Mouse (Mus musculus): Measurements from ENCODE around the gene Rbmx. TPM values are rescaled to one million over a fixed set of nuclear protein-coding genes. Genes with fewer than 3 reads are reported as not detected.

Rbmx gene
- polyA plus RNA-seq (2016; fragmentation: Nextera tagmentation; extraction: Ambion mirVana), result 87.5 and 93.0 TPM in 2 replicates

DNA sequence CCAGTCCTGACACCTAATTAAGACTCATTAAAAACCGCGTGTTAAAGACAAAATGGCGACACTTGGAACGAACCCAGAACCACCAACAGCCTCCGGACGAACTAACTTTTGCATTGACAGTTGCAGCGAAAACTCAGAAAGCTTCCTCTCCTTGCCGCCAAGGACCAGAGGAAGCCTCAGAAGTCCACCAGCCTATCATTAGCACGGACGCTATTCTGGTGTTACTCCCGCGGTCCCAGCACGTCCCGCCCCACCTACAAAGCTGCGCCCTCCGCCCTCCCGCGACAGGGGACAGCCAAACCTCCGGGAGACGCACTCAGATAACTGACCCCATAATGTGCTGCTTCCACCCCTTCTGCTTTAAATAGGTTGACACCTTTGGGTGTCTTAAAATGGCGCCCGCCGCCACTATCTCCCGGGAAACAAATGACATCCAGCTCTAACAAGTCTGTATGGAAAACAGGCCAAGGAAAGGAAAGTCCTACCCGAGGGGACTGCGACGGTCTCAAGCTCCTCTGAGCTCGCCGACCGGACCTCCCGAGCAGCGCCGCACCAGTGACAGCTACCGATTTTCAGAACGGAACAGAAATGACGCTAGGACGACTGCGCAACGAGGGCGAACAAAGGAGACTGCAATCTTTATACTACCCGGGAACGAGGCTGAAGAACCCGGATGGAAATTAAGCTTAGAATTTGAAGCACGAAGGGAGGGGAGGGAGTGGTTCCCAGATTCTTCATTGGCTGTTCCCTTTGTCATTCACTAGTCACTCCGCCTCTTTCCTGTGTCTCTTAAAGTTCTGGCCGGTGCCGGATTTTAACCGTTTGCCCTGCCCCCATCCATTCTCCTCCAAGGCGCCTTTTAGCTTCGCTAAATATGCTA lies at the start of gene Rbmx:
Gene Rbmx, minus strand, starts transcription at position 670 of the 880 bp plus-strand sequence.
- Histone ChIP-seq H3K27me3 (replicated peaks) (no peaks in the 10 kb centered on the region), H3K4me3 (peak within 1 kb of the TSS; percentile 63), H3K27ac (ENCODE audit: poor library complexity, severe bottlenecking) (peak within 1 kb of the TSS; percentile 96), H3K36me3 (peaks cover 17% of the 10 kb centered on the region), H3K9ac (peak within 1 kb of the TSS; percentile 80), H3K9me3 (replicated peaks) (no peaks in the 10 kb centered on the region), H3K4me2 (peak within 1 kb of the TSS; percentile 50), H3K4me1 (replicated peaks) (no peaks in the 10 kb centered on the region)
- 13% methylated on average over 50 of the region's 50 CpGs for WGBS
- ATAC-seq (ENCODE audit: insufficient number of reproducible peaks, low FRiP score), result peak; percentile 93

GRCm38 (mm10) chrX:57433897-57434296 lies 41.1 kb upstream of the Rbmx start:
- 80% methylated on average over 2 of the region's 2 CpGs for WGBS
- H3K4me1 ChIP-seq (replicated peaks), result no peaks in the 10 kb centered on the region
- no peaks in the 10 kb centered on the region; the same call in 1 of the 2 replicates for H3K27me3 ChIP-seq (replicated peaks)
- H3K4me2 ChIP-seq, result no peak overlapping the region
- no peak for ATAC-seq (ENCODE audit: insufficient number of reproducible peaks, low FRiP score)
- H3K4me3 ChIP-seq, result no peak overlapping the region
- no peak overlapping the region for H3K27ac ChIP-seq (ENCODE audit: poor library complexity, severe bottlenecking)
- H3K9me3 ChIP-seq (replicated peaks), result no peaks in the 10 kb centered on the region
- H3K36me3 ChIP-seq, result no peaks in the 10 kb centered on the region
- H3K9ac ChIP-seq, result no peak overlapping the region

- 8% methylated on average over 2 of the region's 2 CpGs for WGBS
- Histone ChIP-seq H3K4me2 (no peak overlapping the region), H3K27ac (ENCODE audit: poor library complexity, severe bottlenecking) (no peak overlapping the region), H3K9me3 (replicated peaks) (no peaks in the 10 kb centered on the region), H3K4me1 (replicated peaks) (no peaks in the 10 kb centered on the region), H3K4me3 (no peak overlapping the region), H3K27me3 (replicated peaks) (no peaks in the 10 kb centered on the region), H3K9ac (no peak overlapping the region), H3K36me3 (no peaks in the 10 kb centered on the region)
- no peak for ATAC-seq (ENCODE audit: insufficient number of reproducible peaks, low FRiP score)
Observed at GRCm38 (mm10) chrX:57431610-57432009, 38.8 kb upstream of the Rbmx start.

GRCm38 (mm10) chrX:57408769-57409168 lies 15.9 kb upstream of the Rbmx start, which contains the start of gene Gm364:
TSS of gene Gm364 (plus strand) at chrX:57409154.
- Histone ChIP-seq H3K4me3 (no peak within 1 kb of the TSS), H3K9ac (no peak within 1 kb of the TSS), H3K9me3 (replicated peaks) (no peaks in the 10 kb centered on the region), H3K4me2 (no peak within 1 kb of the TSS), H3K36me3 (no peaks in the 10 kb centered on the region), H3K27ac (ENCODE audit: poor library complexity, severe bottlenecking) (no peak within 1 kb of the TSS), H3K27me3 (replicated peaks) (no peaks in the 10 kb centered on the region), H3K4me1 (replicated peaks) (no peaks in the 10 kb centered on the region)
- WGBS, result 87% methylated on average over 12 of the region's 12 CpGs
- no peak for ATAC-seq (ENCODE audit: insufficient number of reproducible peaks, low FRiP score)

- Histone ChIP-seq H3K9me3 (replicated peaks) (no peaks in the 10 kb centered on the region), H3K9ac (no peak overlapping the region), H3K4me3 (no peak overlapping the region), H3K36me3 (no peaks in the 10 kb centered on the region), H3K27ac (ENCODE audit: poor library complexity, severe bottlenecking) (no peak overlapping the region), H3K4me1 (replicated peaks) (no peaks in the 10 kb centered on the region), H3K4me2 (no peak overlapping the region), H3K27me3 (replicated peaks) (no peaks in the 10 kb centered on the region)
- no peak for ATAC-seq (ENCODE audit: insufficient number of reproducible peaks, low FRiP score)
Observed at GRCm38 (mm10) chrX:57403651-57404050, 10.8 kb upstream of the Rbmx start.

DNA sequence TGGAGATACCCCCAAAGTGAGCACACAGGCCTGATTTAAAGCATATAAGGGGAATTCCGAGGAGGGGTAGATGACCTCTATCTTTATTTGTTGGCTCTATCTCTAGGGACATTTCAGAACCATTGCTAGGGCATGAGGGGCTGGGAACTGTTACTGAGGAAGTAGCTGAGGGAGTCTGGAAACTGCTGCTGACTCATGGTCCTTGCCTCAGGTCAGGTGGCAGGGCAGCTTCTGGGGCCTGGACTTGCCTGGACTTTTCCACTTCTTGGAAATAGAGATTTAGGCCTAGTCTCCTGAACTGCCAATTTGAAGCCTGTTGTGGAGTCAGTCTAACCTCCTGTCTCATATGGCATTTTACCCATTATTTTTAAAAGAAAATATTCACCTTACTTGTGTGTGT lies 8.6 kb upstream of the Rbmx start:
- Histone ChIP-seq H3K4me3 (no peak overlapping the region), H3K9ac (no peak overlapping the region), H3K4me1 (replicated peaks) (no peaks in the 10 kb centered on the region), H3K9me3 (replicated peaks) (no peaks in the 10 kb centered on the region), H3K27me3 (replicated peaks) (no peaks in the 10 kb centered on the region), H3K27ac (ENCODE audit: poor library complexity, severe bottlenecking) (no peak overlapping the region), H3K36me3 (no peaks in the 10 kb centered on the region), H3K4me2 (no peak overlapping the region)
- 68% methylated on average over 1 of the region's 1 CpGs for WGBS
- no peak for ATAC-seq (ENCODE audit: insufficient number of reproducible peaks, low FRiP score)

- no peak for ATAC-seq (ENCODE audit: insufficient number of reproducible peaks, low FRiP score)
- WGBS, result 25% methylated on average over 7 of the region's 7 CpGs
- no peaks in the 10 kb centered on the region for H3K9me3 ChIP-seq (replicated peaks)
- no peaks in the 10 kb centered on the region for H3K27me3 ChIP-seq (replicated peaks)
- no peak overlapping the region for H3K9ac ChIP-seq
- H3K4me2 ChIP-seq, result peak overlapping the region; percentile 49
- H3K27ac ChIP-seq (ENCODE audit: poor library complexity, severe bottlenecking), result no peak overlapping the region
- H3K36me3 ChIP-seq, result peaks cover 17% of the 10 kb centered on the region
- no peaks in the 10 kb centered on the region for H3K4me1 ChIP-seq (replicated peaks)
- no peak overlapping the region for H3K4me3 ChIP-seq
Observed at GRCm38 (mm10) chrX:57393412-57393811, 576 bp upstream of the Rbmx start.

GRCm38 (mm10) chrX:57380915-57381314 lies 11.9 kb downstream of the Rbmx start:
- H3K36me3 ChIP-seq, result peaks cover 54% of the 10 kb centered on the region
- no peaks in the 10 kb centered on the region for H3K27me3 ChIP-seq (replicated peaks)
- H3K4me2 ChIP-seq, result no peak overlapping the region
- 73% methylated on average over 5 of the region's 5 CpGs for WGBS
- H3K9me3 ChIP-seq (replicated peaks), result no peaks in the 10 kb centered on the region
- no peak overlapping the region for H3K4me3 ChIP-seq
- no peaks in the 10 kb centered on the region for H3K4me1 ChIP-seq (replicated peaks)
- H3K9ac ChIP-seq, result no peak overlapping the region
- H3K27ac ChIP-seq (ENCODE audit: poor library complexity, severe bottlenecking), result no peak overlapping the region
- ATAC-seq (ENCODE audit: insufficient number of reproducible peaks, low FRiP score), result no peak

DNA sequence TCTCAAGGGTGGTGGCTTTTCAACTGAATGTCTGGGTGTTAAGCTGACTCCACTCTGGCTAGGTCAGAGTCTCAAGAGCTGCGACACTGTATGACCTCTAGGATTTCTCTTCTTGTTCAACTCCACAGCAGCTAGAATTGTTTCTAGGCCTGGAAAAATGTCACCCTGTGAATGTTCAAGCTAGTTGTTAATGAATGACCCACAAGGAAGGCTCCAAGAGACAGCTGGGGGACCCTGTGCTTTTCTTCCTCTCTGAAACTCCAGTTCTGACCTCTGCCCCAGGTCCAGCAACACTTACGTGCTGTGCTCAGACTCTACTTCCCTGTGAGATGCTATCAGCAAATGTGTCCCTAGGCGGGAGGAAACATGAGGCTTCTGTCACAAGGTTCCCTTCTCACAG lies 14.3 kb downstream of the Rbmx start:
- Histone ChIP-seq H3K4me3 (no peak overlapping the region), H3K36me3 (peaks cover 45% of the 10 kb centered on the region), H3K4me2 (no peak overlapping the region), H3K9ac (no peak overlapping the region), H3K4me1 (replicated peaks) (no peaks in the 10 kb centered on the region), H3K9me3 (replicated peaks) (no peaks in the 10 kb centered on the region), H3K27ac (ENCODE audit: poor library complexity, severe bottlenecking) (no peak overlapping the region), H3K27me3 (replicated peaks) (no peaks in the 10 kb centered on the region)
- ATAC-seq (ENCODE audit: insufficient number of reproducible peaks, low FRiP score), result no peak
- WGBS, result 68% methylated on average over 3 of the region's 3 CpGs

DNA sequence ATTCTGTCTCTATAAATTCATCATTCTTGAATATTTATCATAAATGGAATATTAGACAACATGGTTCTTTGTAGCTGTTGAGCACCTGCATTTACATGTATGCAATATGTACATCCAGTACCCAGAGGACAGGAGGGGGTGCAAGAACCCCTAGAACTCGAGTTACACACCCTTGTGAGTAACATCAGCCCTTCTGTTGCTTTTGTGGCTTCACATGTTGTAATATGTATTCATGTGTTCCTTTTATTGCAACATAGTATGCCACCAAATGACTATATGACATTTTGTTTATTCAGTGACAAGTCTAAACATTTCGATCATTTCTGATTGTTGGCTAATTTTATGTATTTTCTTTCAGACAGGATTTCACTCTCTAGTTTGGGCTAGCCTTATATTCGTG lies 15.7 kb downstream of the Rbmx start:
- H3K9me3 ChIP-seq (replicated peaks), result no peaks in the 10 kb centered on the region
- H3K4me1 ChIP-seq (replicated peaks), result no peaks in the 10 kb centered on the region
- H3K9ac ChIP-seq, result no peak overlapping the region
- H3K27me3 ChIP-seq (replicated peaks), result no peaks in the 10 kb centered on the region
- H3K4me3 ChIP-seq, result no peak overlapping the region
- H3K36me3 ChIP-seq, result peaks cover 39% of the 10 kb centered on the region
- no peak overlapping the region for H3K4me2 ChIP-seq
- 75% methylated on average over 3 of the region's 3 CpGs for WGBS
- ATAC-seq (ENCODE audit: insufficient number of reproducible peaks, low FRiP score), result no peak
- no peak overlapping the region for H3K27ac ChIP-seq (ENCODE audit: poor library complexity, severe bottlenecking)

GRCm38 (mm10) chrX:57374029-57374428 lies 18.8 kb downstream of the Rbmx start:
- Histone ChIP-seq H3K36me3 (peaks cover 16% of the 10 kb centered on the region), H3K9ac (no peak overlapping the region), H3K9me3 (replicated peaks) (no peaks in the 10 kb centered on the region), H3K4me1 (replicated peaks) (no peaks in the 10 kb centered on the region), H3K27ac (ENCODE audit: poor library complexity, severe bottlenecking) (no peak overlapping the region), H3K4me3 (no peak overlapping the region), H3K4me2 (no peak overlapping the region), H3K27me3 (replicated peaks) (no peaks in the 10 kb centered on the region)
- 67% methylated on average over 2 of the region's 2 CpGs for WGBS
- ATAC-seq (ENCODE audit: insufficient number of reproducible peaks, low FRiP score), result no peak

GRCm38 (mm10) chrX:57373543-57373942 lies 19.3 kb downstream of the Rbmx start:
- Histone ChIP-seq H3K27ac (ENCODE audit: poor library complexity, severe bottlenecking) (no peak overlapping the region), H3K4me1 (replicated peaks) (no peaks in the 10 kb centered on the region), H3K4me3 (no peak overlapping the region), H3K4me2 (no peak overlapping the region), H3K36me3 (peaks cover 13% of the 10 kb centered on the region), H3K9me3 (replicated peaks) (no peaks in the 10 kb centered on the region), H3K27me3 (replicated peaks) (no peaks in the 10 kb centered on the region), H3K9ac (no peak overlapping the region)
- ATAC-seq (ENCODE audit: insufficient number of reproducible peaks, low FRiP score), result no peak
- WGBS, result 69% methylated on average over 2 of the region's 2 CpGs
